Mouse (Mus musculus): Measurements from ENCODE around the gene Gm20388. TPM values are rescaled to one million over a fixed set of nuclear protein-coding genes. Genes with fewer than 3 reads are reported as not detected.

Gene Gm20388
- total RNA-seq, 1 experiment from 2014 or later = 18.4 TPM

GRCm38 (mm10) chr8:120647532-120647931 lies 736.9 kb downstream of the Gm20388 start, which contains the start of gene 1190005I06Rik:
Gene 1190005I06Rik (minus strand): TSS chr8:120647632.
- ATAC-seq (replicated peaks in 1 of 2; ENCODE audit: insufficient read depth in 1 of 2, low FRiP score in 2 of 2, low TSS enrichment in 1 of 2, low read depth in 1 of 2, poor library complexity in 2 of 2, severe bottlenecking in 2 of 2) = no peak

- ATAC-seq (replicated peaks in 1 of 2; ENCODE audit: insufficient read depth in 1 of 2, low FRiP score in 2 of 2, low TSS enrichment in 1 of 2, low read depth in 1 of 2, poor library complexity in 2 of 2, severe bottlenecking in 2 of 2) = no peak
These were observed 745.8 kb downstream of the Gm20388 start for GRCm38 (mm10) chr8:120656322-120657052.

GRCm38 (mm10) chr8:120657415-120657814 lies 746.8 kb downstream of the Gm20388 start:
- no peak for ATAC-seq (replicated peaks in 1 of 2; ENCODE audit: insufficient read depth in 1 of 2, low FRiP score in 2 of 2, low TSS enrichment in 1 of 2, low read depth in 1 of 2, poor library complexity in 2 of 2, severe bottlenecking in 2 of 2)

- peak; percentile 12 to 22; a peak in 1 of 4 replicates for ATAC-seq (replicated peaks in 1 of 2; ENCODE audit: insufficient read depth in 1 of 2, low FRiP score in 2 of 2, low TSS enrichment in 1 of 2, low read depth in 1 of 2, poor library complexity in 2 of 2, severe bottlenecking in 2 of 2)
These were observed 753.9 kb downstream of the Gm20388 start for GRCm38 (mm10) chr8:120664566-120664965.

GRCm38 (mm10) chr8:120665726-120666455 lies 755.2 kb downstream of the Gm20388 start:
- ATAC-seq (replicated peaks in 1 of 2; ENCODE audit: insufficient read depth in 1 of 2, low FRiP score in 2 of 2, low TSS enrichment in 1 of 2, low read depth in 1 of 2, poor library complexity in 2 of 2, severe bottlenecking in 2 of 2) = no peak

GRCm38 (mm10) chr8:120666807-120667470 lies 756.3 kb downstream of the Gm20388 start:
- ATAC-seq (replicated peaks in 1 of 2; ENCODE audit: insufficient read depth in 1 of 2, low FRiP score in 2 of 2, low TSS enrichment in 1 of 2, low read depth in 1 of 2, poor library complexity in 2 of 2, severe bottlenecking in 2 of 2) = no peak

GRCm38 (mm10) chr8:120667561-120668373 lies 757.1 kb downstream of the Gm20388 start, which contains the start of the genes Gm27021 and Cox4i1:
Gene Gm27021 (minus strand): TSS chr8:120668079.
Gene Cox4i1 (plus strand): TSS chr8:120668222.
- peak; percentile 78 to 87 for ATAC-seq (replicated peaks in 1 of 2; ENCODE audit: insufficient read depth in 1 of 2, low FRiP score in 2 of 2, low TSS enrichment in 1 of 2, low read depth in 1 of 2, poor library complexity in 2 of 2, severe bottlenecking in 2 of 2)

GRCm38 (mm10) chr8:120668374-120668905 lies 757.8 kb downstream of the Gm20388 start, which contains the start of gene Emc8:
Gene Emc8 (minus strand): TSS chr8:120668573.
- ATAC-seq (replicated peaks in 1 of 2; ENCODE audit: insufficient read depth in 1 of 2, low FRiP score in 2 of 2, low TSS enrichment in 1 of 2, low read depth in 1 of 2, poor library complexity in 2 of 2, severe bottlenecking in 2 of 2) = no peak

- no peak for ATAC-seq (replicated peaks in 1 of 2; ENCODE audit: insufficient read depth in 1 of 2, low FRiP score in 2 of 2, low TSS enrichment in 1 of 2, low read depth in 1 of 2, poor library complexity in 2 of 2, severe bottlenecking in 2 of 2)
These were observed 761.1 kb downstream of the Gm20388 start for GRCm38 (mm10) chr8:120671775-120672174.

- ATAC-seq (replicated peaks in 1 of 2; ENCODE audit: insufficient read depth in 1 of 2, low FRiP score in 2 of 2, low TSS enrichment in 1 of 2, low read depth in 1 of 2, poor library complexity in 2 of 2, severe bottlenecking in 2 of 2) = no peak
These were observed 762.1 kb downstream of the Gm20388 start for GRCm38 (mm10) chr8:120672626-120673229.

GRCm38 (mm10) chr8:120673298-120673697 lies 762.7 kb downstream of the Gm20388 start:
- no peak for ATAC-seq (replicated peaks in 1 of 2; ENCODE audit: insufficient read depth in 1 of 2, low FRiP score in 2 of 2, low TSS enrichment in 1 of 2, low read depth in 1 of 2, poor library complexity in 2 of 2, severe bottlenecking in 2 of 2)

- no peak for ATAC-seq (replicated peaks in 1 of 2; ENCODE audit: insufficient read depth in 1 of 2, low FRiP score in 2 of 2, low TSS enrichment in 1 of 2, low read depth in 1 of 2, poor library complexity in 2 of 2, severe bottlenecking in 2 of 2)
These were observed 765.1 kb downstream of the Gm20388 start for GRCm38 (mm10) chr8:120675718-120676117.

GRCm38 (mm10) chr8:120678447-120678846 lies 767.8 kb downstream of the Gm20388 start:
- ATAC-seq (replicated peaks in 1 of 2; ENCODE audit: insufficient read depth in 1 of 2, low FRiP score in 2 of 2, low TSS enrichment in 1 of 2, low read depth in 1 of 2, poor library complexity in 2 of 2, severe bottlenecking in 2 of 2) = peak; percentile 63 to 70; a peak in 2 of 4 replicates

GRCm38 (mm10) chr8:120679629-120680387 lies 769.2 kb downstream of the Gm20388 start:
- no peak for ATAC-seq (replicated peaks in 1 of 2; ENCODE audit: insufficient read depth in 1 of 2, low FRiP score in 2 of 2, low TSS enrichment in 1 of 2, low read depth in 1 of 2, poor library complexity in 2 of 2, severe bottlenecking in 2 of 2)

- ATAC-seq (replicated peaks in 1 of 2; ENCODE audit: insufficient read depth in 1 of 2, low FRiP score in 2 of 2, low TSS enrichment in 1 of 2, low read depth in 1 of 2, poor library complexity in 2 of 2, severe bottlenecking in 2 of 2) = peak in 1 of 2 experiments; percentile 38; a peak in 1 of 4 replicates
These were observed 769.8 kb downstream of the Gm20388 start for GRCm38 (mm10) chr8:120680405-120680804.

GRCm38 (mm10) chr8:120681113-120681512 lies 770.5 kb downstream of the Gm20388 start:
- ATAC-seq (replicated peaks in 1 of 2; ENCODE audit: insufficient read depth in 1 of 2, low FRiP score in 2 of 2, low TSS enrichment in 1 of 2, low read depth in 1 of 2, poor library complexity in 2 of 2, severe bottlenecking in 2 of 2) = no peak
